Mouse (Mus musculus): ENCODE results near the gene Ltn1. TPM values are rescaled to one million over a fixed set of nuclear protein-coding genes. Genes with fewer than 3 reads are reported as not detected.

Gene Ltn1
- polyA plus RNA-seq (2011; ENCODE audit: insufficient read length, low read depth, missing spikeins): 34.4 and 39.4 TPM in 2 replicates

GRCm38 (mm10) chr16:87432033-87432814 lies at the start of gene Ltn1:
Gene Ltn1, minus strand, starts transcription at chr16:87432612.
- no peaks in the 10 kb centered on the region for H3K4me1 ChIP-seq (ENCODE audit: control insufficient read depth, insufficient read depth, low read length)
- TF ChIP-seq POLR2A (IDR thresholded peaks at IDR 0.05; ENCODE audit: low read depth, low read length): peak; percentile 74
- TF ChIP-seq CTCF (IDR thresholded peaks at IDR 0.05; ENCODE audit: borderline replicate concordance, insufficient read depth, low read length): no peak
- H3K4me3 ChIP-seq (ENCODE audit: insufficient read depth, low read length): peak within 1 kb of the TSS; percentile 95
- H3K27ac ChIP-seq (ENCODE audit: insufficient read depth, low read length): no peak within 1 kb of the TSS

- TF ChIP-seq POLR2A (IDR thresholded peaks at IDR 0.05; ENCODE audit: low read depth, low read length) (no peak), CTCF (IDR thresholded peaks at IDR 0.05; ENCODE audit: borderline replicate concordance, insufficient read depth, low read length) (no peak)
- no peak overlapping the region for H3K4me3 ChIP-seq (ENCODE audit: insufficient read depth, low read length)
- no peak overlapping the region for H3K27ac ChIP-seq (ENCODE audit: insufficient read depth, low read length)
- no peaks in the 10 kb centered on the region for H3K4me1 ChIP-seq (ENCODE audit: control insufficient read depth, insufficient read depth, low read length)
Measured at GRCm38 (mm10) chr16:87470579-87470978, 38.2 kb upstream of the Ltn1 start.

GRCm38 (mm10) chr16:87458752-87459151 lies 26.3 kb upstream of the Ltn1 start:
- TF ChIP-seq POLR2A (IDR thresholded peaks at IDR 0.05; ENCODE audit: low read depth, low read length): no peak
- TF ChIP-seq CTCF (IDR thresholded peaks at IDR 0.05; ENCODE audit: borderline replicate concordance, insufficient read depth, low read length): no peak
- H3K27ac ChIP-seq (ENCODE audit: insufficient read depth, low read length): no peak overlapping the region
- H3K4me3 ChIP-seq (ENCODE audit: insufficient read depth, low read length): no peak overlapping the region
- H3K4me1 ChIP-seq (ENCODE audit: control insufficient read depth, insufficient read depth, low read length): peaks cover 8% of the 10 kb centered on the region

DNA sequence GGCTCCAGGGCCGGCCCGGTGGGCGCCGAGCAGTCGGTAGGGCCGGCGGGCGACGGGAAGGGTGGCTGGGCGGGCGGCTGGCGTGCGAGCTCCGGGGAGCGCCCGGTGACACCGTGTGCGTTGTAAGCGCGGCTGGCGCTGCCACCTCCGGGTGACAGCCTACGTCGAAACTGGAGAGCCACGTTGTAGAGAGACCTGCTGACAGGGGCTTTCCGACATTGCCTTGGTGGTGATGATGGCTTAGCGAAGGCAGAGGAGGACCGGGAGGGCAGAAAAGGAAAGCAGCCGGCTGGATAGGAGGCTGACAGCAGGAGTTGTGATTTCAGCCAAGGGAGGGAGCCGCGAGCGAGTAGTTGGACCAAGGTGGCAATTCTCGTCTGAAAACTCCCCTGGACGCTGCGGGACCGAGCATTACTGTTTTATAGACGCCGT lies 22.8 kb upstream of the Ltn1 start:
- Histone ChIP-seq H3K27ac (ENCODE audit: insufficient read depth, low read length) (peak overlapping the region; percentile 9; the same call in 1 of the 2 replicates), H3K4me1 (ENCODE audit: control insufficient read depth, insufficient read depth, low read length) (peaks cover 8% of the 10 kb centered on the region), H3K4me3 (ENCODE audit: insufficient read depth, low read length) (peak overlapping the region; percentile 89)
- TF ChIP-seq POLR2A (IDR thresholded peaks at IDR 0.05; ENCODE audit: low read depth, low read length) (no peak), CTCF (IDR thresholded peaks at IDR 0.05; ENCODE audit: borderline replicate concordance, insufficient read depth, low read length) (no peak)

- Histone ChIP-seq H3K4me1 (ENCODE audit: control insufficient read depth, insufficient read depth, low read length) (peaks cover 8% of the 10 kb centered on the region), H3K4me3 (ENCODE audit: insufficient read depth, low read length) (peak within 1 kb of the TSS; percentile 89), H3K27ac (ENCODE audit: insufficient read depth, low read length) (peak within 1 kb of the TSS; percentile 79; the same call in 1 of the 2 replicates)
- TF ChIP-seq POLR2A (IDR thresholded peaks at IDR 0.05; ENCODE audit: low read depth, low read length) (peak; percentile 66), CTCF (IDR thresholded peaks at IDR 0.05; ENCODE audit: borderline replicate concordance, insufficient read depth, low read length) (no peak)
Measured at GRCm38 (mm10) chr16:87454419-87455179, 22.2 kb upstream of the Ltn1 start, which contains the start of gene Usp16. Gene Usp16, plus strand, starts transcription at chr16:87454703.

GRCm38 (mm10) chr16:87453226-87453625 lies 20.8 kb upstream of the Ltn1 start:
- TF ChIP-seq CTCF (IDR thresholded peaks at IDR 0.05; ENCODE audit: borderline replicate concordance, insufficient read depth, low read length) (no peak), POLR2A (IDR thresholded peaks at IDR 0.05; ENCODE audit: low read depth, low read length) (no peak)
- no peak overlapping the region for H3K4me3 ChIP-seq (ENCODE audit: insufficient read depth, low read length)
- no peak overlapping the region for H3K27ac ChIP-seq (ENCODE audit: insufficient read depth, low read length)
- H3K4me1 ChIP-seq (ENCODE audit: control insufficient read depth, insufficient read depth, low read length): peaks cover 8% of the 10 kb centered on the region

DNA sequence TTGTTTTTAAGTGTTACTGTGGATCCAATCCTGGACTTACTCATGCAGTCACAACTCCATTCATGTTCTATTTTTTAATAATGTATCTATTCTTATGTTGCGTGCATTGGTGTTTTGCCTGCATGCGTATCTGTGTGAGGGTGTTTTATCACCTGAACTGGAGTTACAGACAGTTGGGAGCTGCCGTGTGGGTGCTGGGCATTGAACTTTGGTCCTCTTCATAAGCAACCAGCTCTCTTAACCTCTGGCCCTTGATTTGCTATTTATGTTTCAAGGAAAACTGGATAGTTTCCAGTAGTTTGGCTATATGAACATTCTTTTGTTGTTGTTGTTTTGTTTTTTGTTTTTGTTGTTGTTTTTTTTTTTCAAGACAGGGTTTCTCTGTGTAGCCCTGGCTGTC lies 13.1 kb upstream of the Ltn1 start:
- no peak overlapping the region for H3K27ac ChIP-seq (ENCODE audit: insufficient read depth, low read length)
- no peaks in the 10 kb centered on the region for H3K4me1 ChIP-seq (ENCODE audit: control insufficient read depth, insufficient read depth, low read length)
- no peak overlapping the region for H3K4me3 ChIP-seq (ENCODE audit: insufficient read depth, low read length)
- TF ChIP-seq POLR2A (IDR thresholded peaks at IDR 0.05; ENCODE audit: low read depth, low read length): no peak
- TF ChIP-seq CTCF (IDR thresholded peaks at IDR 0.05; ENCODE audit: borderline replicate concordance, insufficient read depth, low read length): no peak

DNA sequence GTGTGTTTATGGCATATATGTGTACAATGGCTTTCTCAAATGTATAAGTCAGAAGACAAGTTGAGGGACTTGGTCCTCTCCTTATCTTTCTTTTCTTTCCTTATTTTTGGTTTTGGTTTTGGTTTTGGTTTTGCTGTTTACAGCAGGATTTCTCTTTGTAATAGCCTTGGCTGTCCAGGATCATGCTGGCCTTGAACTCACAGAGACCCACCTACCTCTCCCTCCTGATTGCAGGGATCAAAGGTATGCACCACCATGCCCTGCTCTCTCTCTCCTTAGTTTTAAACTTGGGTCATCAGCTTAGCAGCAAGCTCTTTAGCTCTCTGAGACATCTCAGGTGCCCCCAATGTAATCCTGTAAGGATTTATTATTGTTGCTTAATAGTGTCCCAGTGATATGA lies 12.7 kb upstream of the Ltn1 start:
- Histone ChIP-seq H3K4me1 (ENCODE audit: control insufficient read depth, insufficient read depth, low read length) (no peaks in the 10 kb centered on the region), H3K4me3 (ENCODE audit: insufficient read depth, low read length) (no peak overlapping the region), H3K27ac (ENCODE audit: insufficient read depth, low read length) (no peak overlapping the region)
- TF ChIP-seq POLR2A (IDR thresholded peaks at IDR 0.05; ENCODE audit: low read depth, low read length) (no peak), CTCF (IDR thresholded peaks at IDR 0.05; ENCODE audit: borderline replicate concordance, insufficient read depth, low read length) (no peak)

GRCm38 (mm10) chr16:87444071-87444470 lies 11.7 kb upstream of the Ltn1 start:
- Histone ChIP-seq H3K4me1 (ENCODE audit: control insufficient read depth, insufficient read depth, low read length) (no peaks in the 10 kb centered on the region), H3K27ac (ENCODE audit: insufficient read depth, low read length) (no peak overlapping the region), H3K4me3 (ENCODE audit: insufficient read depth, low read length) (no peak overlapping the region)
- no peak for TF ChIP-seq CTCF (IDR thresholded peaks at IDR 0.05; ENCODE audit: borderline replicate concordance, insufficient read depth, low read length)
- no peak for TF ChIP-seq POLR2A (IDR thresholded peaks at IDR 0.05; ENCODE audit: low read depth, low read length)
